Mouse (Mus musculus) ES-Bruce4 (cell line): ENCODE data around the gene Ier2. TPM values are rescaled to one million over a fixed set of nuclear protein-coding genes. Genes with fewer than 3 reads are reported as not detected.
"Not testable (repeated sequence)": the region's sequence is repeated elsewhere in the genome, so short reads cannot be mapped to it uniquely, and the experiment has no call there.

ENCODE experiments used
- H3K27ac ChIP-seq: 2 replicates; pipeline ENCODE4 v1.5.1; 2012; ENCODE audit warnings: low read length, inconsistent platforms; ENCODE audit not compliant: insufficient read depth
- H3K27me3 ChIP-seq: 2 replicates; pipeline ENCODE4 v1.6.1; 2012; ENCODE audit warnings: mild to moderate bottlenecking, low read length, inconsistent platforms; ENCODE audit not compliant: control insufficient read depth, poor library complexity, insufficient read depth, severe bottlenecking
- H3K36me3 ChIP-seq: 2 replicates; pipeline ENCODE4 v1.6.1; 2012; ENCODE audit warnings: inconsistent platforms, mild to moderate bottlenecking, low read length, moderate library complexity; ENCODE audit not compliant: control insufficient read depth, poor library complexity, insufficient read depth, severe bottlenecking
- H3K4me1 ChIP-seq: one replicate; pipeline ENCODE4 v1.8.1; 2011; ENCODE audit warnings: low read length; ENCODE audit not compliant: control insufficient read depth, insufficient read depth
- H3K4me3 ChIP-seq: 2 replicates; pipeline ENCODE4 v1.5.1; 2011; ENCODE audit warnings: low read depth, mild to moderate bottlenecking, low read length
- H3K9ac ChIP-seq: 2 replicates; pipeline ENCODE4 v1.6.1; 2012; ENCODE audit warnings: low read depth, mild to moderate bottlenecking, inconsistent platforms; ENCODE audit not compliant: poor library complexity, severe bottlenecking
- H3K9me3 ChIP-seq: replicated peaks from 2 replicates; pipeline ENCODE4 v1.6.1; 2012; ENCODE audit warnings: mild to moderate bottlenecking, low read length, inconsistent platforms; ENCODE audit not compliant: control insufficient read depth, poor library complexity, insufficient read depth, severe bottlenecking
- CTCF ChIP-seq: IDR thresholded peaks from one replicate; pipeline ENCODE4 v1.8.1; 2011; ENCODE audit warnings: low read depth, low read length
- EP300 ChIP-seq: IDR thresholded peaks from 2 replicates; pipeline ENCODE4 v1.6.1; 2011; ENCODE audit warnings: low read depth, low read length; ENCODE audit not compliant: insufficient read depth
- POLR2A ChIP-seq: IDR thresholded peaks from one replicate; pipeline ENCODE4 v1.8.1; 2011; ENCODE audit warnings: low read length; ENCODE audit not compliant: insufficient read depth
- polyA plus RNA-seq: library from polyadenylated mRNA; stranded (reverse); fragments of >200 nt; gene quantifications from 2 replicates; pipeline ENCODE4 v1.2.4, GENCODE M21; 2011; ENCODE audit warnings: low read depth; ENCODE audit not compliant: missing spikeins, insufficient read depth, insufficient read length

Ier2 gene
- polyA plus RNA-seq, 1 experiment, result 42.8 TPM

DNA sequence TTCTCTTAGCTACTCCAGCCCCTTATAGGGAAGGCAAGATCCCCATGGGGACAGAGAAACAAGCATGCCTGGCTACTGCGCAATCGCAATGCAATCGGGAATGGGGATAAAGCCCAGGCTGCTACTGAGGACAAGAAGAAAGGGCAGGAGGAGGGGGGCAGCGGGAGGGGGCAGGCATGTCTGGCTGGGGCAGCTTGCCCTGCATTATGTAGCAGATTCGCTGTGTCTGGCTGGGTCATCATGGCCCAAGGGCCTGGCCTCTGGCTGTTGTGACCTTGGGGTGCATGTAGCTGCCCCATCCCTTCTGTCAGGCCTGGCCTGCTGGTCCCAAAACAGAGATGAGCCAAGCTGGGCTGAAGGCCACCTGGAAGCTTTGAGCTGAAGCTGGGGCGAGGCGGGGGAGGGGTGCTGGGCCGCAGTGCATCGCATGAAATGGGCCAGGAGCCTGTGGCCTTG, 27.8 kb downstream of the Ier2 start:
- no peaks in the 10 kb centered on the region for H3K36me3 ChIP-seq
- H3K27me3 ChIP-seq, result no peaks in the 10 kb centered on the region
- peak overlapping the region; percentile 78 for H3K27ac ChIP-seq
- no peak for TF ChIP-seq CTCF
- 0 out of 2 replicates have a peak, but pooled peaks have one; percentile 3 for TF ChIP-seq EP300
- H3K9me3 ChIP-seq, result peaks cover 12% of the 10 kb centered on the region
- H3K4me3 ChIP-seq, result no peak overlapping the region
- peaks cover 12% of the 10 kb centered on the region for H3K4me1 ChIP-seq
- H3K9ac ChIP-seq, result no peak overlapping the region

DNA sequence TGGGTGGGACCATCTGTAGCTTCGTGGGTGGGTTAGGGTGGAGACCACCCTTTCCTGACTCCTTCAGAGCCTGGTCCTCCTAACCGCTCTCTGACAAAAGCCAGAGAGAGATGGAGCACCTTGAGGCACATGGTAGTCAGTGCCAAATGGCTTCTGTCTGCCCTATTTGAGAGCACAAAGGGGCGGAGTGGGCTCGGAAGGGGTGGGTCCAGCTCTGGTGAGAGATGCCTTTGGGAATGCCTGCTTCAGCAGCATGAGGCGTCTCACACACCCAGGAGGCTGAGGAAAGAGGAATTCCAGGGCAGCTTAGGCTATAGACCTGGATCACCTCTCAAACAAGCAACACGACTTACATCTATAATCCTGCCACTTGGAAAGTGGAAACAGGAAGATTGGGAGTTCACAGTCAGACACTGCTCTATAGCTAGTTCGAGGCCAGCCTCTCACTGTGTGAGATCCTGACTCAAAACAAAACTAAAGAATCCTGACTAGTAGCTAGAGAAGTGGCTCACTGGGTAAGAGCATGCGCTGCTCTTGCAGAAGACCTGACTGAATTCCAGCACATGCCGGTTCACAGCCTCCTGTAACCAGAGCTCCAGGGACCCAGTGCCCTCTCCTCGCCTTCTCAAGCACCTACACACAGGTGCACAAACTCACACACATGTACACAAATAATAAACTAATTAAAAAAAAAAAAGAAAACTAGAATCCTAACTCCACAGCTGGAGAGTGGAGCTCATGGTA, 28.6 kb downstream of the Ier2 start:
- H3K9me3 ChIP-seq, result peaks cover 12% of the 10 kb centered on the region
- no peaks in the 10 kb centered on the region for H3K36me3 ChIP-seq
- peak overlapping the region; percentile 2; the same call in 1 of the 2 replicates for H3K9ac ChIP-seq
- peak overlapping the region; percentile 78 for H3K27ac ChIP-seq
- no peak for TF ChIP-seq POLR2A
- TF ChIP-seq EP300, result no peak
- TF ChIP-seq CTCF, result no peak
- H3K4me3 ChIP-seq, result no peak overlapping the region
- H3K4me1 ChIP-seq, result peaks cover 16% of the 10 kb centered on the region
- no peaks in the 10 kb centered on the region for H3K27me3 ChIP-seq

DNA sequence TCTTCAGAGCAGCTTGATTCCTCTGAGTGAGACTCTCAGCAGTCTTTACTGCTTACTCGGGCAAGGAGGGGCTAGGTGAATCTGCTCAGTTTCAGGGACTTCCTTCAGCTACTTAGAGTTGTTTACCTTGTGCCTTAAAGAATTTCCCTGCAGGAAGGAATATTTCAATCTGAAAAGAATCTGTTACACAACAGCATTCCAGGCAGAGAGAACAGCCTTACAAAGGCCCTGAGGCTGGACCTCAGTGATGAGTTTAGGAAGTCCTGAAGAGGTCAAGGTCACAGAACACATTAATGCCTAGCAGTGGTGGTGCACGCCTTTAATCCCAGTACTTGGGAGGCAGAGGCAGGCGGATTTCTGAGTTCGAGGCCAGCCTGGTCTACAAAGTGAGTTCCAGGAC, 30.8 kb downstream of the Ier2 start:
- TF ChIP-seq EP300 (no peak), CTCF (no peak), POLR2A (no peak)

DNA sequence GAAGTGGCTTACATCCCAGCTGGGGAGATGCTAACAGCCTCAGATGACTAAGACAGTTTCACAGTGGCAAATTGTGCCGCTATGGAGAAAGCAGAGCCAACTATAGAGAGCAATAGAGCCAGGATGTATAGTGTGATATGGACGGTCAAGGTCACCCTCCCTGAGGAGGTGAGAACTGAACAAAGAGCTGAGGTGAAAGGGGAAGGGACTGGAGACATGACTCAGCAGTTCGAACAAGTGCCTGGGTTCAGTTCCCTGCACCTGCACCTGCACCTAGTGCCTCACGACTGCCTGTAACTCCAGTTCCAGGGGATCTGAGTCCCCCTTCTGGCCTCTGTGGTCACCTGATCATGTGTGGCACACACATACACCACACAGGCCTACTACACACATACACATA, 32.5 kb downstream of the Ier2 start:
- H3K4me1 ChIP-seq, result peaks cover 13% of the 10 kb centered on the region
- peak; percentile 77; the same call in 1 of the 2 replicates for TF ChIP-seq EP300
- TF ChIP-seq CTCF, result no peak
- H3K4me3 ChIP-seq, result no peak overlapping the region
- H3K9ac ChIP-seq, result no peak overlapping the region
- H3K9me3 ChIP-seq, result peaks cover 12% of the 10 kb centered on the region
- no peaks in the 10 kb centered on the region for H3K36me3 ChIP-seq
- H3K27me3 ChIP-seq, result no peaks in the 10 kb centered on the region
- H3K27ac ChIP-seq, result 0 out of 2 replicates have a peak overlapping the region, but pooled peaks have one; percentile 13

More for the DNA sequence above, 30.8 kb downstream of the Ier2 start:
- Histone ChIP-seq H3K9me3 (peaks cover 12% of the 10 kb centered on the region), H3K36me3 (no peaks in the 10 kb centered on the region), H3K4me1 (peaks cover 14% of the 10 kb centered on the region), H3K27ac (peak overlapping the region; percentile 65), H3K4me3 (no peak overlapping the region), H3K27me3 (no peaks in the 10 kb centered on the region), H3K9ac (no peak overlapping the region)

DNA sequence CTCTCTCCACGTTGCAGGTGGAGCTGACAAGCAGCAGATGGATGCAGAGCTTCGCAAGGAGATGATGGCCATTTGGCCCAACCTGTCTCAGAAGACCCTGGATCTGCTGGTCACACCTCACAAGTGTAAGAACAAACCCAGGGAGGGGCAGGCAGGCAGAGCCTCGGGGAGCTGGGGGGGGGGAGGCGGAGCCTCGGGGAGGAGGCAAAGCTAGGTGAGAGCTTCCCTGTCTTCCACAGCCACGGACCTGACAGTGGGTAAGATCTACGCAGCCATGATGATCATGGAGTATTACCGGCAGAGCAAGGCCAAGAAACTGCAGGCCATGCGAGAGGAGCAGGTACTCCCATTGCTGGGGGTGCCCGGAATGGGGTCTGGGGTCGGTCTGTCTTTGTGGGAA, 33.1 kb downstream of the Ier2 start:
- Histone ChIP-seq H3K9ac (no peak overlapping the region), H3K4me1 (peaks cover 7% of the 10 kb centered on the region)
- no peak for TF ChIP-seq CTCF
- no peak for TF ChIP-seq POLR2A
- no peak for TF ChIP-seq EP300

DNA sequence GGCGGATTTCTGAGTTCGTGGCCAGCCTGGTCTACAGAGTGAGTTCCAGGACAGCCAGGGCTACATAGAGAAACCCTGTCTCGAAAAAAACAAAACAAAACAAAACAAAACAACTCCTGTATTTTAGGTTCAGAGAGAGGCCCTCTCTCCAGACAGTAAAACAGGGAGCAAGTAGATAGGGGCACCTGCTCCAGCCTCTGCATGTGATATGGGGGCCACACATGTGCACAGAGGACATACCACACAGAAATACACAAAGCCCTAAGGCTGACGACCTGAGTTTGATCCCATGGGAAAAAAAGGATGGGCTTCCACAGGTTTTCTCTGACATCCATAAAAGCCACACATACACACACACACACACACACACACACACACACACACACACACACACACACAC, 39.2 kb downstream of the Ier2 start:
- H3K27me3 ChIP-seq, H3K9me3 ChIP-seq, H3K4me3 ChIP-seq, H3K27ac ChIP-seq, H3K36me3 ChIP-seq, H3K9ac ChIP-seq, H3K4me1 ChIP-seq: not testable (repeated sequence)

More for the DNA sequence above, 33.1 kb downstream of the Ier2 start:
- Histone ChIP-seq H3K4me3 (no peak overlapping the region), H3K9me3 (peaks cover 12% of the 10 kb centered on the region), H3K27me3 (no peaks in the 10 kb centered on the region), H3K27ac (0 out of 2 replicates have a peak overlapping the region, but pooled peaks have one; percentile 13), H3K36me3 (no peaks in the 10 kb centered on the region)
